Mouse (Mus musculus) gastrocnemius, postnatal 36 days (tissue): Measurements from ENCODE around the gene Lypd1. TPM values are rescaled to one million over a fixed set of nuclear protein-coding genes. Genes with fewer than 3 reads are reported as not detected.
A peak's percentile ranks its signal among the peaks of the same experiment; 100 is the strongest.

Experiments
- DNase-seq, 2 experiments: peaks; one replicate each; pipeline ENCODE4 v3.0.0; 2022
- intact Hi-C: fragments of 180-260 bp; cut with DNase I; formaldehyde crosslinking; loops from one replicate; pipeline ENCODE4 v1.15.1; 2025
- long read RNA-seq, 2 experiments: library from polyadenylated mRNA; stranded (forward); transcript quantifications; one replicate each; pipeline ENCODE4 v2.0.0; 2021
- total RNA-seq, 2 experiments: library from RNA; stranded (reverse); gene quantifications; 2 replicates each; pipeline ENCODE4 v1.2.3; 2021

The Lypd1 gene
- total RNA-seq: not detected
- long read RNA-seq, experiment 1: 0 reads
- long read RNA-seq, experiment 2: 0 reads

- no peak for DNase-seq
- intact Hi-C loops: no loop called here
Observed at GRCm38 (mm10) chr1:125912601-125913600, at the start of gene Lypd1. Lypd1 (minus strand) TSS chr1:125913101.

- no peak for DNase-seq
- intact Hi-C loops: no loop called here
Observed at GRCm38 (mm10) chr1:125951026-125951425, 38.1 kb upstream of the Lypd1 start.

DNA sequence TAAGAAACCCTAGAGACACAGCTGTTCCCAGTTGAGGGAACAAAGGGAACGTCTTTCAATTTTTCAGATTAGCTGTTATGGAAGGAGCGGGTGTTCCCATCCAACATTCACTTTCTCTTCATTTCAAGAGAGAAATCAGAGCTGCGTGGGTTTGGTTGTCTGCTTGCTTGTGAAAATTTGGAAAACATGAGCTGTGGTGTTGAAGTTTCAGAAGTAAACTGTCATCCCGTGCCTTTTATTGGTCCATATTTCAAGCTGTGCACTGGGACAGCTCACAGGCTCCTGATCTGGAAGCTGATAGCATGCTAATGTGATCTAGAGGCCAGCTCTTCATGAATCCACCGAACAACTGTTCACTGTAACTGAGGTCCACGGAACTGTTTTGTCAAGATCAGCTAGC, 36.2 kb upstream of the Lypd1 start:
- intact Hi-C loops: no loop called here
- no peak for DNase-seq

DNA sequence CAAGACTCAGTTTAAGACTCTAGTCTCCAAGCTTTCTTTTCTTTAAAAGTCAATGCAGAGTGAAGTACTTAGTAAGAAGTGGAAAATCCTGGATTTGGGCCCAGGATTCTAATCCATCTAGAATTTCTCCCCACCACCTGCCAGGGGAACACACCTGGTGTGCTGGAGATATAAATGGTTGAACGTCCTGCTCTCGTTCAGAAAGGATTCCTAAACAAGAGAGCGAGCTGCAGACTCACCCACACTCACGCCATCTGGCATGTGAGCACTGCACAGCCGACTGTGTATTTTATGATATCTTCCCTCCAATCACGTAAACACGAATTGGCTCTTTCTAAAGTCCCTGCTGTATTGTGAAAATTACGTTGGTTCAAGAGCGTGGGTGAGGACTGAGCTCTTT, 32.2 kb upstream of the Lypd1 start:
- intact Hi-C loops: no loop called here
- no peak for DNase-seq

GRCm38 (mm10) chr1:125943305-125943704, 30.4 kb upstream of the Lypd1 start:
- intact Hi-C loops: no loop called here
- no peak for DNase-seq

DNA sequence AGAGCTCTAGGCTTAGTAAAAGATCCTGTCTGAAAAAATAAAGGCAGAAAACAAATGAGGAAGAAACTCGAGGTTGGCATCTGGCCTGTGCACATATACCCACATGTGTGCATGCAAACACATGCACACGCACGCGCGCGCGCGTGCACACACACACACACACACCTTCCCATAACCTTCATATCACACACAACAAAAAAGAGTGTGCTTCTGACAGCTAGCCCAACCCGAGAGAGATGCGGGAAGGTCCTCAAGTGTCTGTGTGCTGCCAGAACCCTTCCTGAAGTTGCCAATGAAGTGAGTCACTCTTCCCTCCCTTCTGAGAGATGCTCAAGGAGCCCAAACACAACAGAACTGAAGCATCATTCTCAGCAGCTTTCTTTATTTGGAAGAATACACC, 12.6 kb upstream of the Lypd1 start:
- no peak for DNase-seq

DNA sequence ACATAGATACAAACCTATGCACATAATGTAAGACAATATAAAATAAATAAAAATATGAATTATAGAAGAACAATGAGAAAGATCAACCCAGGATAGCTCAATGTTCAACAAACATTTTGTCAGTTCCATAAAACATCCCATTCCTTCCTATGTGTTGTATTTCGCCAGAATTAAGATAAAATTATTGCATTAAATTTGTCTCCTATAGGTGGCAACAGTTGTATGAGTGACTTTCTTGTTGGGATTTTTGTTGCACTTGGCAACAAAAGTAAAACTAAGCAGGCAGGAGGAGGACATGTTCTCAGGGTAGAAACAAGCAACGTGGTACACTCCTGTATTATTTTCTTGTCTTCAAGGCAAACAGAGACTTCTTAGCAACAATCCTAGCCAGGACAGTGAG, 10.2 kb upstream of the Lypd1 start:
- DNase-seq: no peak
- intact Hi-C loops: no loop called here

More for the DNA sequence above, 12.6 kb upstream of the Lypd1 start:
- intact Hi-C loops: no loop called here

DNA sequence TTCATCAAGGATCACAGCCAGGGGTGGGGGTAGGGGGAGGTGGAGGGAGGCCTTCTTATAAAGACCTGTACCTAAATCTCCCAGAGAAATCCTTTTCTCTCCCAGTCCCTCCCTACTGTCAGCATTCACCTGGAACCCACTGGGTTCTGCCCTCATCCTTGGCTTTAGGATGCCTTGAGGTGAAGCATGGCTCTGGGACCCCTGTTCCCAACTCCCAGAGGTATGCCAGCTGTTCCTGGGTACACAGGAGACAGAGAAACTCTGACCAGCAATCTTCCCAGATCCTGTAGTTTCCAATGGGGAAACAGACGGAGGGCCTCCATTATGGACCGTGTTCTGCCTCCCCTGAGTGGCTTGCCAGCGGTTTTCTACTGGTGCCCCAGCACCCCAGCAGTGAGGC, 7.8 kb upstream of the Lypd1 start:
- intact Hi-C loops: no loop called here
- DNase-seq: no peak

- peak in 1 of 2 experiments; percentile 5 for DNase-seq
- intact Hi-C loops: no loop called here
Observed at GRCm38 (mm10) chr1:125911901-125912445, 928 bp downstream of the Lypd1 start.

- peak in 1 of 2 experiments; percentile 14 for DNase-seq
- intact Hi-C loops: no loop called here
Observed at GRCm38 (mm10) chr1:125911337-125911900, 1.5 kb downstream of the Lypd1 start.

DNA sequence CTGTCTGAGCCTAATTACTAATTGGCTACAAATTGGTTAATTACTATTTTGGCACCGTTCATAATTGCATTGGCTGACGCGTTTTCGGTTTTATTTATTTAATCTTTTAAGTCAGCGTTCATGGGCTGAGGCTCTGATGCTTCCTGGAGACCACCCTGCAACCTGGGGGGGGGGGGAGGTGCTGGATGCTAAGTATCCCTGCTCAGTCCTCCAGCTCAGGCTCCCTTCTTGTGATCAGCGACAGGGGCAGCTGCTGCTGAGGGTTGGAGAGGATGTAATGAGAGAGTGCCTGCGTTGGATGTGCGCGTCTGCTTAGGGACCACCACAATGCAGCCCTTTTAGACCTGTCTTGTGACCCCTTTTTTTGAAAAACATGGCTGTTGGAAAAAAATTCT, 2.0 kb downstream of the Lypd1 start:
- intact Hi-C loops: no loop called here
- DNase-seq: no peak

DNA sequence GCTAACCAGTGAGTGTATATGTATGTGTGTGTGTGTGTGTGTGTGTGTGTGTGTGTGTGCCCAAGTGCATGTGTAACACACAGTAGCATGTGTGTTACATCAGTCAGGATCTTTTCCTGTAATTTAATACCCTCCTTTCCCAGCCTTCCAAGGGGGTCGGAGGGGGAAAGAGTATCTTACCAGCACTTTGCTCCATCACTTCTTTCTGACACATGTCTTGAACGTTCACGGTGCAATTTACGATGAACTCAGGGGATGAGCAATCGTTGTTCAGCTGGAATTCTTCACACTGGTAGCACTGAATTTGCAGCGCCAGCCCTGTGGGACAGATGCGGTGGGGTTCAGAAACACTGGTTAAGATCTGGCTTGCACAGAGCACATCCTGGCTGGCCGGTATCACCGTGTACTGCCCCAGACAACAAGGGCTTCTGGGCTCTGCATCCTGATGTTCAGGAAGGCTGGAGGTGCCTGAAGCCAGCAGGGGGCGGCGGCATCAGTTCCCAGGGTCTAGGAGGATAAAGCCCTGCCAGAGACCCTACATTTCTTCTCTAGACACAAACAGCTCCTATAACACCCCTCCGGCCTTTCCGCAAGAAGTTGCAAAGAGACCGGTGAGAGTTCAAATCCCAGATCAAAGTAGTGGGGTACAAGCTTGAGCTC, 2.6 kb downstream of the Lypd1 start:
- intact Hi-C loops: no loop called here
- no peak for DNase-seq

- no peak for DNase-seq
- intact Hi-C loops: no loop called here
Observed at GRCm38 (mm10) chr1:125893158-125893557, 19.7 kb downstream of the Lypd1 start.

GRCm38 (mm10) chr1:125870056-125870455, 42.8 kb downstream of the Lypd1 start:
- no peak for DNase-seq
- intact Hi-C loops: no loop called here

- intact Hi-C loops: no loop called here
- no peak for DNase-seq
Observed at GRCm38 (mm10) chr1:125858631-125859030, 54.3 kb downstream of the Lypd1 start.

DNA sequence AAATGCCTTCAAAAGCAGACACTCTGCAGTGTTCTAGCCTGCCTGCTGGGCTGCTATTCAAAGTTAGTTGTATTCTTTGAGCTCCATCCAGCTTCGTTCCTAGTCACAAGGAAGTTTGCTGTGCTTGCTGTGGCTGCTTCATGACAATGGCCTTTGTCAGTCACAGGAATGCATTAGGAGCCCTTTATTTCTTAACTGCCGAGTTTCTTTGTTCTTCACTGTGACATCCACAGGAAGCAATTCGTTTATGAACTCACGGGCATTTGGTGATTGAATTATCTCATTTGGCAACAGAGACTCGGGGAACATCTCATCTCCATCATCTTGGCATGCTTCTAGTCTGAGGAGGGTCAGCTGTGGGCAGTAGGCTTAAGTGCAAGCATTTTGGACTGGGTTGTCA, 58.3 kb downstream of the Lypd1 start:
- intact Hi-C loops: no loop called here
- DNase-seq: no peak

GRCm38 (mm10) chr1:125839746-125840392, 73.0 kb downstream of the Lypd1 start:
- DNase-seq: no peak
- intact Hi-C loops: no loop called here

DNA sequence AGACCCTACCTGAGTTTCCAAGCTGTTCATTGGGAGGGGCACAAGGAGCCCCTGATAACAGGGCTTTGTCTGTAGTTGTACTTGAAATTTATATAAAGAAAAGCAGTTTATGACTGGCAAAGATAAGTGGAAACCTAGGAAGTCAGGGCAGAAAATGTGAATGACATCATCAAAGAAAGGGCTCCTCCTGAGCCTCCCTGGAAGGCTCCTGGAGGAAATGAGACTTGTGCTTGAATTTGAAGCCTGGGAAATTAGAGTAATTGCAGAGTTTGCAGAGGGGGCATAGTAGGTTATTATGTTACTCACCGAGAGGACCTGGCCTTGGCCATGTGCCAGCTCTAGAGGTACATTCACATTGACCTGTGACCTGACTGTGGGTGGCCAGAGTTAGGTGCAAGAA, 75.4 kb downstream of the Lypd1 start:
- intact Hi-C loops: no loop called here

DNA sequence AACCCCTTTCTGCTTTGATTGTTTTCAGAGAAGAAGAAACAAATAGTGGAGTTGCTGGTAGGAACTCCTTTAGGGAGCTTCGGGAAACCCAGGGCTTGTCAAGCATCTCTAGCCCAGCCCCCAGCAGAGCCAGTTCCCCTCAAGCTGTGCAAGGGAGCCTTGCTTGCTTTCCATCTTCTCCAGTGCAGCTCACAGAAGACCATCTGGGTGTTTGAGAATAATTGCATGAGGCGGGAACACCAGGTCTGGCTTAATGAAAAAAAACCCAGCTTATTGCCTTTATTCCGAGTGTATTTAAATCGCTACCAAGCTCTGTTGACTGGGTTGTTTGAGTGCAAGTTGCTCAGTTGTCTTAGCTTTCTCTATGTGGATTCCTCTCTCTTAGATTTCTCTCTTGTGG, 89.3 kb downstream of the Lypd1 start:
- DNase-seq: no peak
- intact Hi-C loops: no loop called here

More for the DNA sequence above, 75.4 kb downstream of the Lypd1 start:
- DNase-seq: no peak

DNA sequence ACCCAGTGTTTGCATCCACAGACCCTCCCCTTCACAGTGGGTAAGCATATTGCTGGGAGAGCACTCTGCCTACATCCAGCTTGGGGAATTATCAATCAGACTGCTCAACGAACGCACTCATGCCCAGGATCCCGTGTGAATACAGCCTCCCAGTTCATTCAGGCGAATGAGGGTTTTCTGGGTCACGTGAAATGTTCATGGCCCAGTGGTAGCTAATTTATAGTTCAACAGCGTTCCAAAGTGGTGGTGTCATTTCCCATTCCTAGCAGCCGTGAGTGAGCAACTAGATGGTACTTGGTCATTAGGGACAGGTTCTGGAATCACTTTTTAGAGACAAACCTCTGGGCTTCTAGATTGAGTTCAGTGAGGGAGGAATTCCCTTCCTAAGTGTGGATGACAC, 91.8 kb downstream of the Lypd1 start:
- intact Hi-C loops: no loop called here
- no peak for DNase-seq
